8 mouse cellular contexts compared by ENCODE assay signal in genomic region chr14:21500154-21501047, GRCm38 (mm10). TPM values are rescaled to one million over a fixed set of nuclear protein-coding genes. Genes with fewer than 3 reads are reported as not detected.
DNase-seq lines count a peak whose midpoint lies in the region; ATAC-seq and TF ChIP-seq lines count a peak whose summit lies in the region.

No protein-coding gene starts in this region.

- peak overlapping the region; percentile 99 for H3K9ac ChIP-seq in forebrain, embryonic 16.5 days (replicated peaks; ENCODE audit: low read depth, low read length)
- peak overlapping the region; percentile 84 for H3K9ac ChIP-seq in lung, embryonic 14.5 days

- under 1% methylated on average over 72 of the region's 75 CpGs for WGBS in forebrain, embryonic 16.5 days
- WGBS in lung, embryonic 14.5 days: under 1% methylated on average over 75 of the region's 75 CpGs
- under 1% methylated on average over 75 of the region's 75 CpGs for WGBS in olfactory bulb, adult 2 months
- WGBS in thymus, adult 2 months: under 1% methylated on average over 75 of the region's 75 CpGs

- H3K36me3 ChIP-seq in G1E (replicated peaks): peaks cover 10% of the 10 kb centered on the region
- H3K36me3 ChIP-seq in forebrain, embryonic 16.5 days (ENCODE audit: control insufficient read depth, insufficient read depth): no peaks in the 10 kb centered on the region
- no peaks in the 10 kb centered on the region for H3K36me3 ChIP-seq in lung, embryonic 14.5 days (ENCODE audit: insufficient read depth)
- no peaks in the 10 kb centered on the region for H3K36me3 ChIP-seq in thymus, adult 2 months (ENCODE audit: control insufficient read depth, insufficient read depth, low read length)

- no peaks in the 10 kb centered on the region for H3K9me3 ChIP-seq in G1E (replicated peaks)
- no peaks in the 10 kb centered on the region for H3K9me3 ChIP-seq in forebrain, embryonic 16.5 days (ENCODE audit: control insufficient read depth, low read length)
- H3K9me3 ChIP-seq in lung, embryonic 14.5 days (ENCODE audit: low read depth, low read length): no peaks in the 10 kb centered on the region

- intact Hi-C loops in heart, postnatal 36 days (cut with DNase I): loop anchor here (2.0 to 5.0 kb wide), 2 partner anchors 110 to 252 kb away; partner anchors contain the start of genes Dusp13 and Samd8

- H3K4me2 ChIP-seq in forebrain, embryonic 16.5 days (ENCODE audit: low read length): peak overlapping the region; percentile 86
- peak overlapping the region; percentile 84 for H3K4me2 ChIP-seq in lung, embryonic 14.5 days

- peak; percentile 89 for ATAC-seq in G1E (ENCODE audit: extremely low read depth, insufficient number of reproducible peaks, low FRiP score, poor library complexity, severe bottlenecking)
- peak; percentile 95 for ATAC-seq in forebrain, embryonic 16.5 days
- peak; percentile 97 for ATAC-seq in lung, embryonic 14.5 days (ENCODE audit: insufficient read depth)

- no peak for TF ChIP-seq CTCF in G1E (IDR thresholded peaks at IDR 0.05; ENCODE audit: low read depth, low read length)
- peak; percentile 52 for TF ChIP-seq CTCF in layer of hippocampus, adult 2 months (conservative IDR thresholded peaks at IDR 0.05)
- TF ChIP-seq CTCF in lung, embryonic 14.5 days (IDR thresholded peaks at IDR 0.05; ENCODE audit: low read depth): peak; percentile 46
- TF ChIP-seq CTCF in olfactory bulb, adult 2 months (IDR thresholded peaks at IDR 0.05; ENCODE audit: insufficient read depth, low read depth, low read length): 0 out of 2 replicates have a peak, but pooled peaks have one; percentile 20
- peak; percentile 10; the same call in 1 of the 2 replicates for TF ChIP-seq CTCF in thymus, adult 2 months (IDR thresholded peaks at IDR 0.05; ENCODE audit: borderline replicate concordance, control insufficient read depth, extremely low read depth, insufficient read depth, low read length, poor library complexity)

- H3K27me3 ChIP-seq in G1E (ENCODE audit: insufficient read depth, low read length): peaks cover 7% of the 10 kb centered on the region
- no peaks in the 10 kb centered on the region for H3K27me3 ChIP-seq in forebrain, embryonic 16.5 days (replicated peaks; ENCODE audit: control insufficient read depth, insufficient read depth, low read length)
- H3K27me3 ChIP-seq in lung, embryonic 14.5 days (ENCODE audit: insufficient read depth, low read length): no peaks in the 10 kb centered on the region
- H3K27me3 ChIP-seq in thymus, adult 2 months (ENCODE audit: control insufficient read depth, insufficient read depth, low read length): no peaks in the 10 kb centered on the region

- peaks cover 76% of the 10 kb centered on the region for H3K4me1 ChIP-seq in G1E (ENCODE audit: insufficient read depth, low read depth, low read length)
- peaks cover 34% of the 10 kb centered on the region for H3K4me1 ChIP-seq in forebrain, embryonic 16.5 days (replicated peaks; ENCODE audit: control insufficient read depth, insufficient read depth, low read length)
- H3K4me1 ChIP-seq in lung, embryonic 14.5 days (ENCODE audit: insufficient read depth): 0 out of 2 replicates have a peak, but pooled peaks cover 5% of the 10 kb centered on the region
- peaks cover 6% of the 10 kb centered on the region for H3K4me1 ChIP-seq in olfactory bulb, adult 2 months (ENCODE audit: control insufficient read depth, insufficient read depth, low read length)
- peaks cover 12% of the 10 kb centered on the region for H3K4me1 ChIP-seq in thymus, adult 2 months (replicated peaks; ENCODE audit: control insufficient read depth, insufficient read depth, low read length)

- peak overlapping the region; percentile 100 for H3K27ac ChIP-seq in forebrain, embryonic 16.5 days (ENCODE audit: low read length)
- H3K27ac ChIP-seq in layer of hippocampus, adult 2 months: peak overlapping the region; percentile 100
- H3K27ac ChIP-seq in lung, embryonic 14.5 days (ENCODE audit: low read depth): peak overlapping the region; percentile 97
- peak overlapping the region; percentile 100 for H3K27ac ChIP-seq in olfactory bulb, adult 2 months (ENCODE audit: insufficient read depth, low read depth, low read length)
- peak overlapping the region; percentile 74 for H3K27ac ChIP-seq in thymus, adult 2 months (ENCODE audit: control insufficient read depth, insufficient read depth, low read length)

- H3K4me3 ChIP-seq in G1E (ENCODE audit: low read depth, low read length): peak overlapping the region; percentile 99
- peak overlapping the region; percentile 87 for H3K4me3 ChIP-seq in forebrain, embryonic 16.5 days (replicated peaks; ENCODE audit: low read length)
- H3K4me3 ChIP-seq in layer of hippocampus, adult 2 months: peak overlapping the region; percentile 90
- H3K4me3 ChIP-seq in lung, embryonic 14.5 days (ENCODE audit: low read depth, low read length): peak overlapping the region; percentile 76
- H3K4me3 ChIP-seq in olfactory bulb, adult 2 months (ENCODE audit: insufficient read depth, low read depth, low read length): peak overlapping the region; percentile 99
- peak overlapping the region; percentile 77 for H3K4me3 ChIP-seq in thymus, adult 2 months (ENCODE audit: control insufficient read depth, insufficient read depth, low read length)

- TF ChIP-seq POLR2A in olfactory bulb, adult 2 months (IDR thresholded peaks at IDR 0.05; ENCODE audit: insufficient read depth, low read depth, low read length): peak; percentile 65; the same call in 1 of the 2 replicates
- TF ChIP-seq POLR2A in thymus, adult 2 months (IDR thresholded peaks at IDR 0.05; ENCODE audit: control insufficient read depth, extremely low read depth, insufficient read depth, low read length, poor library complexity): peak; percentile 39

- peak; percentile 98 for DNase-seq in G1E (ENCODE audit: low spot score)
- DNase-seq in cerebellum, adult 18-20 months: peak; percentile 99 to 100
- DNase-seq in heart, postnatal 36 days: peak; percentile 98 to 99
- DNase-seq in layer of hippocampus, adult 2 months (ENCODE audit: low spot score in 2 of 2): peak; percentile 98 to 100
- peak; percentile 100 for DNase-seq in lung, embryonic 14.5 days
- DNase-seq in thymus, adult 2 months: peak; percentile 99

RNA-seq across cellular contexts. Expression of gene Kat6b, which starts 19.2 kb away (rescaled TPM):
- 30.1 and 56.7 TPM in 2 replicates for total RNA-seq in G1E (2014; fragmentation: Nextera tagmentation)
- 14.6 and 17.8 TPM in 2 replicates for total RNA-seq in G1E (2017)
- 2.8 and 4.1 TPM in 2 replicates for polyA plus RNA-seq in G1E (2012)
- polyA plus RNA-seq in forebrain, embryonic 16.5 days (2015; fragmentation: Nextera tagmentation; extraction: Ambion mirVana): 31.9 and 34.6 TPM in 2 replicates
- 10 to 100 TPM; 29.9 to 31.7 TPM for total RNA-seq in heart, postnatal 36 days (2021)
- total RNA-seq in layer of hippocampus, adult 2 months (2021): 100 to 1,000 TPM; 104 to 117 TPM
- polyA plus RNA-seq in lung, embryonic 14.5 days (2014; fragmentation: Nextera tagmentation; extraction: Ambion mirVana): 12.4 and 14.2 TPM in 2 replicates
- 124 and 135 TPM in 2 replicates for polyA plus RNA-seq in olfactory bulb, adult 2 months (2012; ENCODE audit: insufficient read depth, insufficient read length, low replicate concordance, missing spikeins)
- 16.6 and 19.8 TPM in 2 replicates for polyA plus RNA-seq in thymus, adult 2 months (2012; rRNA removed)

Comparison
In these comparisons a context has a peak if more than half of its experiments do, and no peak if none do; other contexts are left out.
1. Peak in every context shown above with its lines: DNase-seq, ATAC-seq, H3K4me3 ChIP-seq and H3K27ac ChIP-seq.